Mouse (Mus musculus): ENCODE results near the gene Ripply3. TPM values are rescaled to one million over a fixed set of nuclear protein-coding genes. Genes with fewer than 3 reads are reported as not detected.

The Ripply3 gene
- polyA plus RNA-seq, 1 experiment from 2014 or later = 0.46 TPM

- H3K36me3 ChIP-seq (ENCODE audit: control insufficient read depth, insufficient read depth, low read length) = no peaks in the 10 kb centered on the region
- peaks cover 9% of the 10 kb centered on the region for H3K4me1 ChIP-seq (ENCODE audit: control insufficient read depth, insufficient read depth, low read length)
- no peak overlapping the region for H3K4me2 ChIP-seq (ENCODE audit: low read length)
- peak; percentile 87 for ATAC-seq
- no peaks in the 10 kb centered on the region for H3K27me3 ChIP-seq (ENCODE audit: control insufficient read depth, insufficient read depth, low read depth, low read length)
- 41% methylated on average over 10 of the region's 10 CpGs for WGBS
- H3K27ac ChIP-seq (ENCODE audit: low read length) = peak overlapping the region; percentile 19
- no peak overlapping the region for H3K4me3 ChIP-seq (ENCODE audit: low read depth, low read length)
- H3K9me3 ChIP-seq (replicated peaks; ENCODE audit: control insufficient read depth, low read length, poor library complexity, severe bottlenecking) = no peaks in the 10 kb centered on the region
- no peak overlapping the region for H3K9ac ChIP-seq (ENCODE audit: low read depth, low read length)
Observed at GRCm38 (mm10) chr16:94362174-94362873, 34.1 kb downstream of the Ripply3 start.

- Histone ChIP-seq H3K27me3 (ENCODE audit: control insufficient read depth, insufficient read depth, low read depth, low read length) (no peaks in the 10 kb centered on the region), H3K4me2 (ENCODE audit: low read length) (no peak overlapping the region), H3K4me3 (ENCODE audit: low read depth, low read length) (no peak overlapping the region), H3K27ac (ENCODE audit: low read length) (no peak overlapping the region), H3K9me3 (replicated peaks; ENCODE audit: control insufficient read depth, low read length, poor library complexity, severe bottlenecking) (no peaks in the 10 kb centered on the region), H3K9ac (ENCODE audit: low read depth, low read length) (no peak overlapping the region), H3K36me3 (ENCODE audit: control insufficient read depth, insufficient read depth, low read length) (no peaks in the 10 kb centered on the region), H3K4me1 (ENCODE audit: control insufficient read depth, insufficient read depth, low read length) (peaks cover 12% of the 10 kb centered on the region)
- 93% methylated on average over 4 of the region's 4 CpGs for WGBS
- ATAC-seq = no peak
Observed at GRCm38 (mm10) chr16:94363814-94364213, 35.6 kb downstream of the Ripply3 start.

DNA sequence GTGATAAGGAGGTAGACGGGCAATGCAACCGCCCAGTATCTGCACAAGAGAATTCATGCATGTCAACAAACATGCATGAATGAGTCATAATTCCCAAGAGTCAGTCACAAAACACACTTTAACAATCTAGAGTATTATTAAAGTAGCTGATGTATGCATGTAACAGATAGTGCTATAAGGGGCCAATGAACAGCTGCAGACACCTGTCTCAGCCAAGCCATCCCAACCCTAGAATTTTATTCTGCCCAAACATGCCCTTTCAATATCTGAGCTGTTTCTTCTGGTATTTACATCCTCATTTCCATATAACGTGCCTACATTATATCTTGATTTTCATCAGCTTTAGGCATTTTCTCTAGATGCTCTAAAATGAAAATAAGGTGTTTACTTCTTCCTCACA is 37.2 kb downstream of the Ripply3 start:
- H3K4me1 ChIP-seq (ENCODE audit: control insufficient read depth, insufficient read depth, low read length) = peaks cover 19% of the 10 kb centered on the region
- no peak overlapping the region for H3K4me2 ChIP-seq (ENCODE audit: low read length)
- no peak overlapping the region for H3K9ac ChIP-seq (ENCODE audit: low read depth, low read length)
- H3K27ac ChIP-seq (ENCODE audit: low read length) = no peak overlapping the region
- H3K36me3 ChIP-seq (ENCODE audit: control insufficient read depth, insufficient read depth, low read length) = no peaks in the 10 kb centered on the region
- no peaks in the 10 kb centered on the region for H3K27me3 ChIP-seq (ENCODE audit: control insufficient read depth, insufficient read depth, low read depth, low read length)
- ATAC-seq = no peak
- no peaks in the 10 kb centered on the region for H3K9me3 ChIP-seq (replicated peaks; ENCODE audit: control insufficient read depth, low read length, poor library complexity, severe bottlenecking)
- no peak overlapping the region for H3K4me3 ChIP-seq (ENCODE audit: low read depth, low read length)
- WGBS = 93% methylated on average over 3 of the region's 3 CpGs

DNA sequence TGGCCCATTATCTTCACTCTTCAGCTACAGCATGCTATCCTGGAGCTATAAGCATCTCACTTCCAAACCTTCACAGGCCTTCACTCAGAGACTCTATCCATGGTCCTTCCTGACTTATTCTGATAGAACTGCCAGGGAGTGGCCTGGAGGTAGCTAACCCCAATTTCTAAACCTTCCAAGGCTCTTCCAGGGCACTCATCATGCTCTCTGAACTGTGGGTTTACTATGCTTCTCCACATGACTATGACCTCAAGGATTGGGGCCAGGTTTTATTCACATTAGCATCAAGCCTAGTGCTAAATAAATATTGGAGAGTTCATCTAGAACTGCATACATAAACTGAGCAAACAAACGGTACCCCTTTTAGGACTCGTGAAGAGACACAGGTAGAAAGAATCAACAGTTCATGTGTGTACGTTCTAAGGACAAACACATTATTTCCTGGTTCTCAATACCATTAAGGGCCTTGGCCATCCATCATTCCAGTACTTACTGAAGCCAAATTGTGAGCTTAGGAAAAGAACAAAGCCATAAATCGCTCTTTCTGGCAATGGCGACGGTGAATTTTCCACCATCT is 41.5 kb downstream of the Ripply3 start:
- Histone ChIP-seq H3K9me3 (replicated peaks; ENCODE audit: control insufficient read depth, low read length, poor library complexity, severe bottlenecking) (no peaks in the 10 kb centered on the region), H3K36me3 (ENCODE audit: control insufficient read depth, insufficient read depth, low read length) (no peaks in the 10 kb centered on the region), H3K4me2 (ENCODE audit: low read length) (peak overlapping the region; percentile 83), H3K4me1 (ENCODE audit: control insufficient read depth, insufficient read depth, low read length) (peaks cover 30% of the 10 kb centered on the region), H3K27me3 (ENCODE audit: control insufficient read depth, insufficient read depth, low read depth, low read length) (no peaks in the 10 kb centered on the region), H3K4me3 (ENCODE audit: low read depth, low read length) (peak overlapping the region; percentile 89), H3K27ac (ENCODE audit: low read length) (peak overlapping the region; percentile 100), H3K9ac (ENCODE audit: low read depth, low read length) (peak overlapping the region; percentile 83)
- 5% methylated on average over 6 of the region's 6 CpGs for WGBS
- ATAC-seq = peak; percentile 3; the same call in 1 of the 2 replicates

DNA sequence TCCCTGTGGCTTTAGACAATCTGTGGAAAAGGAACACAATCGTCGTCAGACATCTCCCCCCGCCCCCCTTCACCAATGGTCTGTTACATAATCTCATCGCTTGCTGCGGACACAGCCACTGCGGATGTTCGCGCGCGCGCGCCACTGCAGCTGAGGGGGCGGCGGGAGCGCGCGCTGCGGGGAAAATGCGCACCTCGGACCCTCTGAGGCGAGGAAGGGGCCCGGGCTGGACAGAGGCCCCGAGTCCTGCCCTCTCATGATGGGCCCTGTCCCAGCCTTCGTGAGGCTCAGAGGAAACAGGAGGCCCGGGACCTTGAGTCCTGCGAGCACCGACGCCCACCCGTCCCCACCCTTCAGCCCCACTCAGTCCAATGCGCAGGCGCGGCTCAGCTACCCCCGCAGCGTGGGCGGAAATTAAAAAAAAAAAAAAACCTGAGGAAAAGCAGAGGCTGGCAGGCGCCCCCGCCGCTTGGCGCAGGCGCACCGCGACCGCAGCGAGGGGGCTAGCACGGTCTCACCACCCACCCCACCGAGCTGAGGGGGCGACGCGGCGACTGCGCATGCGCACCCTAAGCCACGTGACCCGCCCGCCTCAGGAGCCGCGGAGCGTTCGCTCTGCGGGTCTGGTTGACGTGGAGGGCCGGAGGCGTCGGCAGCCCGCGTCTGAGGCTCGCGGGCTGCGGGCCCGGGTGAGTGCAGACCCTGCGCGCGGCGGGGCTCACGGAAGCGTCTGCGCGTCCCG is 42.1 kb downstream of the Ripply3 start, which contains the start of gene Ttc3:
Gene Ttc3, plus strand, starts transcription at position 446 of the 742 bp plus-strand sequence.
- Histone ChIP-seq H3K27me3 (ENCODE audit: control insufficient read depth, insufficient read depth, low read depth, low read length) (no peaks in the 10 kb centered on the region), H3K9ac (ENCODE audit: low read depth, low read length) (peak within 1 kb of the TSS; percentile 100), H3K4me1 (ENCODE audit: control insufficient read depth, insufficient read depth, low read length) (peaks cover 34% of the 10 kb centered on the region), H3K4me3 (ENCODE audit: low read depth, low read length) (peak within 1 kb of the TSS; percentile 89), H3K4me2 (ENCODE audit: low read length) (peak within 1 kb of the TSS; percentile 83), H3K27ac (ENCODE audit: low read length) (peak within 1 kb of the TSS; percentile 100), H3K36me3 (ENCODE audit: control insufficient read depth, insufficient read depth, low read length) (no peaks in the 10 kb centered on the region), H3K9me3 (replicated peaks; ENCODE audit: control insufficient read depth, low read length, poor library complexity, severe bottlenecking) (no peaks in the 10 kb centered on the region)
- WGBS = under 1% methylated on average over 66 of the region's 79 CpGs
- ATAC-seq = peak; percentile 76

DNA sequence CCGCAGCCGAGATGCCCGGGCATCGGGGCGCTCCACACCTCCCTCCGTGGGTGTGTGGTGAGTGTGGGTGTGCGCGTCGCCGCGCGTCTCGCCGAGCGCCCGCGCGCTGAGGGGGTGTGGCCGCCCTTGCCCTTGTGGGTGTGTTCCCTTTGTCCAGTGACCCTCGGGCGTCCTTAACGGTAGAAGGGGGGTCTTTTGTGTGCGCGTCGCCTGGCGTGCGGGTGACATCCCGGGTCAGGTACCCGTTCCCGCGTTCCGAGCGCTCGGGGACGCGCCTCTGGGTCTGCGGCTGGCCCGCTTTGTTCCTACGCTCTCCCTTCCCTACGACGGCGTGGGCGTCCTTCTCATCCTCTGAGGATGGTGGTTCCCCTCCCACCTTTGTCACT is 42.7 kb downstream of the Ripply3 start:
- ATAC-seq = peak; percentile 58
- H3K27me3 ChIP-seq (ENCODE audit: control insufficient read depth, insufficient read depth, low read depth, low read length) = no peaks in the 10 kb centered on the region
- H3K4me1 ChIP-seq (ENCODE audit: control insufficient read depth, insufficient read depth, low read length) = peaks cover 35% of the 10 kb centered on the region
- H3K9ac ChIP-seq (ENCODE audit: low read depth, low read length) = peak overlapping the region; percentile 100
- H3K36me3 ChIP-seq (ENCODE audit: control insufficient read depth, insufficient read depth, low read length) = no peaks in the 10 kb centered on the region
- peak overlapping the region; percentile 100 for H3K27ac ChIP-seq (ENCODE audit: low read length)
- 0% methylated on average over 40 of the region's 43 CpGs for WGBS
- H3K9me3 ChIP-seq (replicated peaks; ENCODE audit: control insufficient read depth, low read length, poor library complexity, severe bottlenecking) = no peaks in the 10 kb centered on the region
- H3K4me2 ChIP-seq (ENCODE audit: low read length) = peak overlapping the region; percentile 65
- peak overlapping the region; percentile 89 for H3K4me3 ChIP-seq (ENCODE audit: low read depth, low read length)

DNA sequence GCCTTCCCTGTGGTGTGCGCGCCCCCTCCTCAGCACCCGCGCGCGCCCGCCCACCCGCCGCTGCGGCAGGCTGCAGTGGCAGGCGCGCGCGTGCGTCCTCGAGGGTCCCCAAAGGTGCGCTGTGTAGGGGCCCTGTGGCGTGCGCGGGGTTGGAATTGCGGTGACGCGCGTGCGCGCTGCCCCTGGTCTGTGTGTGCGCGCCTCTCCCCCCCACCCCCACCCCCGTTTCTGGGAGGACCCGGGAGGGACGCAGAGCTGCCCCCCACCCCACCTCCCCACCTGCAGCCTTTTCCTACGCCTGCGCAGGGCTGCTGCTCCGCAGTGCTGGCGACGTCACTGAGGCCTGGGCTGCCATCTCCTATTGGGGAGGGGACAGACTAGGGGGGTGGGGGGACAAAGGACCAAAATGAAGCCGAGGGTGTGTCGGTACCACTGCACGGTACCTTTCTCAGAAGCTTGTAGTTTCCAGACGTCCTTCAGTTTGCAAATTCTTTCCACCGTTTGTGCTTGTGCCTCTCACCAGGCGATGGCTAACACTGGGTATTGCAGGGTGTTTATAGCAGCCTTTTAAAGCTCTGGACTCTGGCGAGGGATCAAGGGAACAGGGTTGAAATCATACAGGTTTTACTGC is 43.2 kb downstream of the Ripply3 start, which contains the start of gene Pigp:
Gene Pigp, minus strand, starts transcription at position 542 of the 631 bp plus-strand sequence.
- H3K9me3 ChIP-seq (replicated peaks; ENCODE audit: control insufficient read depth, low read length, poor library complexity, severe bottlenecking) = no peaks in the 10 kb centered on the region
- ATAC-seq = peak; percentile 88
- H3K4me2 ChIP-seq (ENCODE audit: low read length) = peak within 1 kb of the TSS; percentile 65
- H3K9ac ChIP-seq (ENCODE audit: low read depth, low read length) = peak within 1 kb of the TSS; percentile 100
- peak within 1 kb of the TSS; percentile 89 for H3K4me3 ChIP-seq (ENCODE audit: low read depth, low read length)
- H3K27ac ChIP-seq (ENCODE audit: low read length) = peak within 1 kb of the TSS; percentile 100
- no peaks in the 10 kb centered on the region for H3K36me3 ChIP-seq (ENCODE audit: control insufficient read depth, insufficient read depth, low read length)
- 0% methylated on average over 33 of the region's 43 CpGs for WGBS
- no peaks in the 10 kb centered on the region for H3K27me3 ChIP-seq (ENCODE audit: control insufficient read depth, insufficient read depth, low read depth, low read length)
- H3K4me1 ChIP-seq (ENCODE audit: control insufficient read depth, insufficient read depth, low read length) = peaks cover 37% of the 10 kb centered on the region

DNA sequence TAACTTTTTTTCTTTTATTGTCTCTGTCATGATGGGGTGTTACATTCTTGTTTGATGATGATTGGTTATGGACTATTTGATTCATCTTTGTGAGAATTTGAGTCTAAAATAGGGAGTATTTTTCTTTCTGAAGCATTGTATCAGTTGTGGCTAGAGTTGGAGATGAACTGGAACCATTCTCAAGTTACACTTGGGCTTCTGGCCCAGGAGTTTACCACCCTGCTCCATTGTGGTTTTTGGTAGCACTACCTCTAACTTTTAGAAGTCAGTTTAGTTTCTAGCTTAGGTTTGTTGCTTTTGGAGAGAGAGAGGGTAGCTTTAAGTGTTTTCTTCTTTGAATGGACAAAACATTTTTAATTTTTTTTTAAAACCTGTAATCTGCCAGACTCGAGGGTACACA is 51.2 kb downstream of the Ripply3 start:
- no peak for ATAC-seq
- H3K4me1 ChIP-seq (ENCODE audit: control insufficient read depth, insufficient read depth, low read length) = peaks cover 28% of the 10 kb centered on the region

More for the DNA sequence above, 51.2 kb downstream of the Ripply3 start:
- H3K9ac ChIP-seq (ENCODE audit: low read depth, low read length) = no peak overlapping the region
- H3K36me3 ChIP-seq (ENCODE audit: control insufficient read depth, insufficient read depth, low read length) = no peaks in the 10 kb centered on the region
- no peaks in the 10 kb centered on the region for H3K9me3 ChIP-seq (replicated peaks; ENCODE audit: control insufficient read depth, low read length, poor library complexity, severe bottlenecking)
- H3K27me3 ChIP-seq (ENCODE audit: control insufficient read depth, insufficient read depth, low read depth, low read length) = no peaks in the 10 kb centered on the region
- 97% methylated on average over 1 of the region's 1 CpGs for WGBS
- no peak overlapping the region for H3K27ac ChIP-seq (ENCODE audit: low read length)
- H3K4me3 ChIP-seq (ENCODE audit: low read depth, low read length) = no peak overlapping the region
- H3K4me2 ChIP-seq (ENCODE audit: low read length) = no peak overlapping the region

All from midbrain, embryonic 16.5 days (tissue).